Mouse (Mus musculus): ENCODE data around the gene Plcg2. TPM values are rescaled to one million over a fixed set of nuclear protein-coding genes. Genes with fewer than 3 reads are reported as not detected.

Plcg2 gene
- polyA plus RNA-seq, 1 experiment, result 11.5 TPM

DNA sequence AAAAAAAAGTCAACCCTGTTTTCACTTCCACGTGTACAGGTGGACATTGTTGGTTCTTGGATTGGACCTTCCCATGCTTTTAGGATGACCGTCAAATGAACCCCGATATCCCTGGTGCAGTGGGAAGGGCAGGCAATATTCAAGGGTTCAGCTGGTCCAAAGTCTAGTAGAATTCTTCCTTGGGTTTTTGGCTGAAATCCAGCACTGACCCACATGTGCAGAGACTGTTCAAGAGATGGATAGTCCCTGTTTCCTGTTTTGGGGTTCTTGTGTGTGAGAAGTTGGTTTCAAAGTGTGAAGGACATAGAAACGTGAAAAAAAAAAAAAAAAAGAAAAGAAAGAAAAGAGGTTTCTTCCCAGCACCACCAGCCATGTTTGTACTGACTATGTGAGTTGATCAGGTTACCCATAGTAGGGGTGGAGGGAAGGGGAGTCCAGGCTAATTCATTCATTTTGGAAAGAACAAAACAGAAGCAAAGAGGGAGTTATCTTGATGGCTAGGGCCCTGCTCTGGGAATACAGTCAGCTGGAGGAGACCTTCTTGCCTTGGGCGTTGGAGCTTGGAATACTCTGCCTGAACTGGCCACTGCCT, 2.2 kb downstream of the Plcg2 start:
- 56% methylated on average over 5 of the region's 5 CpGs for WGBS
- Histone ChIP-seq H3K4me3 (replicated peaks; ENCODE audit: extremely low read depth, low read depth, low read length) (no peak overlapping the region), H3K4me1 (ENCODE audit: control insufficient read depth, insufficient read depth, low read length) (no peaks in the 10 kb centered on the region)
- no peak for TF ChIP-seq CTCF (IDR thresholded peaks at IDR 0.05; ENCODE audit: insufficient read depth, low read length)
- no peak for DNase-seq

- Histone ChIP-seq H3K4me3 (replicated peaks; ENCODE audit: extremely low read depth, low read depth, low read length) (no peak overlapping the region), H3K4me1 (ENCODE audit: control insufficient read depth, insufficient read depth, low read length) (no peaks in the 10 kb centered on the region)
- DNase-seq, result no peak
- WGBS, result 85% methylated on average over 6 of the region's 6 CpGs
- no peak for TF ChIP-seq POLR2A (IDR thresholded peaks at IDR 0.05; ENCODE audit: borderline replicate concordance, extremely low read depth, low read depth, low read length)
- no peak for TF ChIP-seq CTCF (IDR thresholded peaks at IDR 0.05; ENCODE audit: insufficient read depth, low read length)
These were observed 3.2 kb downstream of the Plcg2 start for GRCm38 (mm10) chr8:117501323-117501722.

- H3K4me3 ChIP-seq (replicated peaks; ENCODE audit: extremely low read depth, low read depth, low read length), result no peak overlapping the region
- WGBS, result 59% methylated on average over 13 of the region's 13 CpGs
- TF ChIP-seq POLR2A (IDR thresholded peaks at IDR 0.05; ENCODE audit: borderline replicate concordance, extremely low read depth, low read depth, low read length) (no peak), CTCF (IDR thresholded peaks at IDR 0.05; ENCODE audit: insufficient read depth, low read length) (no peak)
- H3K4me1 ChIP-seq (ENCODE audit: control insufficient read depth, insufficient read depth, low read length), result no peaks in the 10 kb centered on the region
- no peak for DNase-seq
These were observed 5.4 kb downstream of the Plcg2 start for GRCm38 (mm10) chr8:117503405-117504069.

- DNase-seq, result no peak
- WGBS, result 78% methylated on average over 8 of the region's 8 CpGs
- TF ChIP-seq CTCF (IDR thresholded peaks at IDR 0.05; ENCODE audit: insufficient read depth, low read length) (no peak), POLR2A (IDR thresholded peaks at IDR 0.05; ENCODE audit: borderline replicate concordance, extremely low read depth, low read depth, low read length) (no peak)
- Histone ChIP-seq H3K4me1 (ENCODE audit: control insufficient read depth, insufficient read depth, low read length) (no peaks in the 10 kb centered on the region), H3K4me3 (replicated peaks; ENCODE audit: extremely low read depth, low read depth, low read length) (no peak overlapping the region)
These were observed 9.6 kb downstream of the Plcg2 start for GRCm38 (mm10) chr8:117507703-117508102.

DNA sequence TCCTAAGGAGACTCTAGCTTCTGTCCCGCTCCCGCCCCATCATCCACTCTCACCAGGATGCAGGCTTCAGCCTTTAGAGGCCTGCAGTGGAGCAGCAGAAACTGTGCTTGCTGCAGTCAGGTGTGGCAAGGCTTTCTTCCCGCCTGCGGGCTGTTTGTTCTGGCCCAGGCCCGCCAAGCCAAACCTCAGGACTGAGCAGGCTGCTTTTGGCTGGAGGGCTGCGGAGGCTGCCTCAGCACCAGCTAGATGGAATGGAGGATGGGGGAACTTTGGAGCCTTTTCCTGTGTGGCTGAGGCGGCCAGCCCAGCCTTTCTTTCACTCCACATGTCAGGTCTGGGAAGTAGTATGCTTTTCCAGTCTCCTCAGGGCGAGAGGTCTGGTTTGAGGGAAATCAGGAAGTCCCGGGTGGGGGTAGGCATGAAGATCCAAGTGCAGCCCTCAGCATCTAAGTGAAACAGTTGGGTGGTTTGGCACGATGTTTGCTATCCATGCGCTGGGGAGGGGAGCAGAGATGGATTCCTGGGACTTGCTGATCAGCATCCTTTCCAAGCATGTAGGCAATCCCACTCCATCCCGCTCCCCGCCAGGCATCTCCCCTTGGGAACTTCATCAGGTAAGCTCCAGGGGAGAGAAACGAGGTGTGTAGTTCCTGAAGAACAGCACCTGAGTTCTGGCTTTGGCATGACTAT, 18.9 kb downstream of the Plcg2 start:
- TF ChIP-seq POLR2A (IDR thresholded peaks at IDR 0.05; ENCODE audit: borderline replicate concordance, extremely low read depth, low read depth, low read length), result no peak
- no peak for TF ChIP-seq CTCF (IDR thresholded peaks at IDR 0.05; ENCODE audit: insufficient read depth, low read length)
- no peak for DNase-seq
- Histone ChIP-seq H3K4me1 (ENCODE audit: control insufficient read depth, insufficient read depth, low read length) (no peaks in the 10 kb centered on the region), H3K4me3 (replicated peaks; ENCODE audit: extremely low read depth, low read depth, low read length) (no peak overlapping the region)
- whole genome bisulfite sequencing, result 66% methylated on average over 14 of the region's 14 CpGs

DNA sequence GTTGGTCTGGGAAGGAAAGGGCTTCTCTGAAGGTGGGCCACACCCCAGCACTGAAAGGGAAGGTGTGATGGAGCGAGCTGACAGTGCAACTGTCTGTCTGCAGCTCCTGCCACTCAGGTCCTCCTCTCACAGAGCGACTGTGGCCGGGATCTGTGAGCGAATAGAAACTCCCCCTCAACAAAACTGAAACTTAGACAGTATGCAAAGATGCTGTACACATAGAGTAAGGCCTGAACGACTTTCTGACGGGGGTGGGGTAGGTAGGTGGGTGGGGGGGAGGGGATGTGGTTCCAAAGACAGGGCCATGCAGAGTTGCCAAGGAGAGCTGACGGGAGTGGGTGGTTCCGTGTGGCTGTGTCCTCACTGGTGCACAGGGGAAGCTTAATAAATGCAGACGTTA, 19.8 kb downstream of the Plcg2 start:
- TF ChIP-seq CTCF (IDR thresholded peaks at IDR 0.05; ENCODE audit: insufficient read depth, low read length), result no peak
- no peak for TF ChIP-seq POLR2A (IDR thresholded peaks at IDR 0.05; ENCODE audit: borderline replicate concordance, extremely low read depth, low read depth, low read length)
- no peak overlapping the region for H3K4me3 ChIP-seq (replicated peaks; ENCODE audit: extremely low read depth, low read depth, low read length)
- no peak for DNase-seq
- H3K4me1 ChIP-seq (ENCODE audit: control insufficient read depth, insufficient read depth, low read length), result no peaks in the 10 kb centered on the region
- whole genome bisulfite sequencing, result 78% methylated on average over 9 of the region's 9 CpGs

DNA sequence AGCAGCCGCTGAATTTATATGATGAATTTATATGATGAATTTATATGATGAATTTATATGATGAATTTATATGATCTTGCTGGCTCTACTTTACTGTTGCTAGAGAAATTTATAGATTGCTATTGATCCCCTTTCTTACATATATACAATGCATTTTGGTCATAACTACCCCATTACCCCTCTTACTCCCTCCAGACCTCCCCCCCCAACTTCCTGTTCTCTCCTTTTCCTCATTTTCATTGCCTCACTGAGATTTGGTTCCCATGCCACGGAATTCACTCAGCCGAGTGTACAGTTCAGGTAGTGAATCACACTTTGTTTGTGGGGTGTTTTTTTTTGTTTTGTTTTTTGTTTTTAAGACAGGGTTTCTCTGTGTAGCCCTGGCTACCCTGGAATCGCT, 20.8 kb downstream of the Plcg2 start:
- Histone ChIP-seq H3K4me3 (replicated peaks; ENCODE audit: extremely low read depth, low read depth, low read length) (no peak overlapping the region), H3K4me1 (ENCODE audit: control insufficient read depth, insufficient read depth, low read length) (no peaks in the 10 kb centered on the region)
- no peak for TF ChIP-seq POLR2A (IDR thresholded peaks at IDR 0.05; ENCODE audit: borderline replicate concordance, extremely low read depth, low read depth, low read length)
- TF ChIP-seq CTCF (IDR thresholded peaks at IDR 0.05; ENCODE audit: insufficient read depth, low read length), result no peak
- no peak for DNase-seq
- WGBS, result 65% methylated on average over 4 of the region's 4 CpGs

DNA sequence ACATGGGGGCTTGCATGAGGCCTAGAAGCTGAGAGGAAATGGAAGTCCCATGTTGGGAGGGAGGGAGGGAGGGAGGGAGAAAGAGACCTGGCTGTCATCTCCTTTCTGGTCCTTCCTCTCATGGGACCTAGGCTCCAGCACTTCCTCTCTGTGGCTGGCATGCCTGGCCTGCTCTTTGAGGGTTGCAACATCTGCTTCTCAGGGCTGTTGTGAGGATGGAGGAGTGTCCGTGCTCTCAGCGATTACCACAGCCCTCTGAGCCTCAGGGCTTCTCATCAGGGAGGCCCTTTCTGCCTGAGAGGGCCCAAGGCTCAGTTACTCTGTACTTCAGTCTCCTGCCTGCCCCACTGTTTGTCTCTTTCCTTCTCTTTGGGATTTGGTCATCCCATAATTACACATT, 28.1 kb downstream of the Plcg2 start:
- Histone ChIP-seq H3K4me1 (ENCODE audit: control insufficient read depth, insufficient read depth, low read length) (no peaks in the 10 kb centered on the region), H3K4me3 (replicated peaks; ENCODE audit: extremely low read depth, low read depth, low read length) (no peak overlapping the region)
- WGBS, result 38% methylated on average over 2 of the region's 2 CpGs
- TF ChIP-seq POLR2A (IDR thresholded peaks at IDR 0.05; ENCODE audit: borderline replicate concordance, extremely low read depth, low read depth, low read length), result no peak
- TF ChIP-seq CTCF (IDR thresholded peaks at IDR 0.05; ENCODE audit: insufficient read depth, low read length), result no peak
- DNase-seq, result no peak

DNA sequence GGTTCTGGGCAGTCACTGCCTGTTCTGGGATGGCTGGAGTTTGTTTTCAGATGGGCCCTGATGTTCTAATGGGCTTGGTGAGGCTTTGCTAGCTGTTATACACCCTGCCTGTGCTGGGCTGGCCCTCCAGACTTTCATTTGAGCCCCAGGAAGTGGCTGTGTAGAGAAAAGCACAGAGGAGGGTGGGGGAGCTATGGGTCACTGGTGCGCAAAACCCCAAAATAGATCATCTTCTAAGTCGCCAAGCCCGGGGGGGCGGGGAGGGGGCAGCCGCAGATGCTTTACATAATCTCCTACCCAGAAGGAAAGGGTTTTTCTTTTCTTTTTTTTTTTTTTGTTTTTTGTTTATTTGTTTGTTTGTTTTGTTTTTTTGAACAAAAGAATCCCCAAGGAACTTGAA, 29.9 kb downstream of the Plcg2 start:
- no peak for TF ChIP-seq POLR2A (IDR thresholded peaks at IDR 0.05; ENCODE audit: borderline replicate concordance, extremely low read depth, low read depth, low read length)
- no peak for TF ChIP-seq CTCF (IDR thresholded peaks at IDR 0.05; ENCODE audit: insufficient read depth, low read length)
- WGBS, result 68% methylated on average over 5 of the region's 5 CpGs
- H3K4me3 ChIP-seq (replicated peaks; ENCODE audit: extremely low read depth, low read depth, low read length), result no peak overlapping the region
- no peaks in the 10 kb centered on the region for H3K4me1 ChIP-seq (ENCODE audit: control insufficient read depth, insufficient read depth, low read length)
- DNase-seq, result no peak

DNA sequence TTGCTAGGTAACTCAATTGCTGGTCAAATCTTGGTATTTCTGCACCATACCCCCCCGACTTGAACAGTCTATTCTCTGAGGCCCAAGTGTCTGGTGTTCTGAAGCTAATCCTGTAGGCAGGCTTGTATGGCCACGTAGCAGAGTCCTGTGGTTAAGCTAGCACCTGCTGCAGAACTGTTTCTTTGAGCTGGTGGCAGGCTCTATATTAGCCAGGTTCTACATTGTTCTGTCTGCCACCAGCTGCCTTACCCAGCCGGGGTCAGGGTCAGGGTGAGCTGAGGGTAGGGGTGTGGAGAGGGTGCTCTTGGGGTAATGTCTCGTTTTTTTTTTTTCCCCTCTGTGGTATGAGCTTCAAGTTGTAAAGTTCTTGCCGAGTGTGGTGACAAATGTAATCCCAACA, 31.1 kb downstream of the Plcg2 start:
- no peak for DNase-seq
- H3K4me1 ChIP-seq (ENCODE audit: control insufficient read depth, insufficient read depth, low read length), result no peaks in the 10 kb centered on the region
- TF ChIP-seq POLR2A (IDR thresholded peaks at IDR 0.05; ENCODE audit: borderline replicate concordance, extremely low read depth, low read depth, low read length) (no peak), CTCF (IDR thresholded peaks at IDR 0.05; ENCODE audit: insufficient read depth, low read length) (no peak)
- 63% methylated on average over 5 of the region's 5 CpGs for WGBS
- H3K4me3 ChIP-seq (replicated peaks; ENCODE audit: extremely low read depth, low read depth, low read length), result no peak overlapping the region

Data from lung, adult 2 months (tissue).